Mouse (Mus musculus) 3134 (cell line): ENCODE measurements around the gene Galntl6.

ENCODE experiments used
- DNase-seq: peaks from one replicate; pipeline ENCODE4 v3.0.0-alpha.2; 2011; ENCODE audit warnings: low spot score; ENCODE audit not compliant: insufficient read length; ENCODE audit errors: extremely low read depth

The Galntl6 gene

GRCm38 (mm10) chr8:57890159-57890558 lies 1022.3 kb downstream of the Galntl6 start:
- DNase-seq, result no peak

- DNase-seq, result peak; percentile 5
Observed at GRCm38 (mm10) chr8:57888831-57889230, 1023.6 kb downstream of the Galntl6 start.

GRCm38 (mm10) chr8:57879452-57879851 lies 1033.0 kb downstream of the Galntl6 start:
- no peak for DNase-seq

GRCm38 (mm10) chr8:57849074-57849473 lies 1063.4 kb downstream of the Galntl6 start:
- DNase-seq, result no peak

- DNase-seq, result no peak
Observed at GRCm38 (mm10) chr8:57843461-57843860, 1069.0 kb downstream of the Galntl6 start.

GRCm38 (mm10) chr8:57842462-57843391 lies 1069.7 kb downstream of the Galntl6 start:
- no peak for DNase-seq

- DNase-seq, result no peak
Observed at GRCm38 (mm10) chr8:57841446-57841845, 1071.0 kb downstream of the Galntl6 start.

- no peak for DNase-seq
Observed at GRCm38 (mm10) chr8:57837384-57837783, 1075.1 kb downstream of the Galntl6 start.

- no peak for DNase-seq
Observed at GRCm38 (mm10) chr8:57836981-57837380, 1075.5 kb downstream of the Galntl6 start.

- DNase-seq, result no peak
Observed at GRCm38 (mm10) chr8:57836201-57836883, 1076.1 kb downstream of the Galntl6 start.

- no peak for DNase-seq
Observed at GRCm38 (mm10) chr8:57823151-57823550, 1089.3 kb downstream of the Galntl6 start.

- DNase-seq, result no peak
Observed at GRCm38 (mm10) chr8:57816034-57816433, 1096.4 kb downstream of the Galntl6 start.

- DNase-seq, result no peak
Observed at GRCm38 (mm10) chr8:57807060-57807459, 1105.4 kb downstream of the Galntl6 start.

- no peak for DNase-seq
Observed at GRCm38 (mm10) chr8:57805094-57805493, 1107.3 kb downstream of the Galntl6 start.

GRCm38 (mm10) chr8:57803821-57804220 lies 1108.6 kb downstream of the Galntl6 start:
- DNase-seq, result no peak

GRCm38 (mm10) chr8:57801197-57801596 lies 1111.2 kb downstream of the Galntl6 start:
- DNase-seq, result no peak

GRCm38 (mm10) chr8:57800327-57800726 lies 1112.1 kb downstream of the Galntl6 start:
- peak; percentile 51 for DNase-seq

- peak; percentile 71 for DNase-seq
Observed at GRCm38 (mm10) chr8:57799797-57800204, 1112.6 kb downstream of the Galntl6 start.

GRCm38 (mm10) chr8:57793455-57793854 lies 1119.0 kb downstream of the Galntl6 start:
- DNase-seq, result no peak

- DNase-seq, result no peak
Observed at GRCm38 (mm10) chr8:57792246-57792645, 1120.2 kb downstream of the Galntl6 start.

GRCm38 (mm10) chr8:57791309-57791721 lies 1121.1 kb downstream of the Galntl6 start:
- peak; percentile 11 for DNase-seq

GRCm38 (mm10) chr8:57779551-57779950 lies 1132.9 kb downstream of the Galntl6 start:
- no peak for DNase-seq
